Mouse (Mus musculus): ENCODE measurements around the gene Cmtm2a. TPM values are rescaled to one million over a fixed set of nuclear protein-coding genes. Genes with fewer than 3 reads are reported as not detected.

Gene Cmtm2a
- total and polyA plus RNA-seq, 3 experiments: 0.10 TPM; not detected in 2

GRCm38 (mm10) chr8:104339983-104340232 lies 46.9 kb upstream of the Cmtm2a start:
- peak in 1 of 2 experiments; percentile 23 for DNase-seq
- H3K4me1 ChIP-seq (ENCODE audit: control insufficient read depth, insufficient read depth, low read length): peaks cover 2% of the 10 kb centered on the region; the same call in 1 of the 2 replicates
- H3K36me3 ChIP-seq (ENCODE audit: control insufficient read depth, insufficient read depth, low read length): no peaks in the 10 kb centered on the region
- no peaks in the 10 kb centered on the region for H3K27me3 ChIP-seq (ENCODE audit: control insufficient read depth, insufficient read depth, low read length)
- WGBS: 5% methylated on average over 6 of the region's 6 CpGs
- H3K4me3 ChIP-seq: peak overlapping the region; percentile 77
- peak overlapping the region; percentile 76 for H3K9ac ChIP-seq (ENCODE audit: low read depth, low read length)
- no peak for TF ChIP-seq EP300 (IDR thresholded peaks at IDR 0.05; ENCODE audit: insufficient read depth, low read depth, low read length)
- no peak for TF ChIP-seq CTCF (IDR thresholded peaks at IDR 0.05)
- TF ChIP-seq POLR2A (IDR thresholded peaks at IDR 0.05; ENCODE audit: insufficient read depth, low read depth, low read length): no peak
- H3K79me2 ChIP-seq (replicated peaks; ENCODE audit: control insufficient read depth, insufficient read depth, low read length): no peaks in the 10 kb centered on the region
- H3K27ac ChIP-seq: peak overlapping the region; percentile 97
- intact Hi-C loops (cut with DNase I): loop anchor here (1.0 to 10.0 kb wide), 4 partner anchors 27 to 235 kb away; partner anchors contain the start of genes Car7, Cdh5 and Nae1

- no peaks in the 10 kb centered on the region for H3K79me2 ChIP-seq (replicated peaks; ENCODE audit: control insufficient read depth, insufficient read depth, low read length)
- H3K27me3 ChIP-seq (ENCODE audit: control insufficient read depth, insufficient read depth, low read length): no peaks in the 10 kb centered on the region
- peaks cover 2% of the 10 kb centered on the region; the same call in 1 of the 2 replicates for H3K4me1 ChIP-seq (ENCODE audit: control insufficient read depth, insufficient read depth, low read length)
- H3K4me3 ChIP-seq: peak within 1 kb of the TSS; percentile 77
- H3K27ac ChIP-seq: peak within 1 kb of the TSS; percentile 97
- peak; percentile 42; the same call in 1 of the 2 replicates for TF ChIP-seq POLR2A (IDR thresholded peaks at IDR 0.05; ENCODE audit: insufficient read depth, low read depth, low read length)
- no peak for TF ChIP-seq CTCF (IDR thresholded peaks at IDR 0.05)
- intact Hi-C loops (cut with DNase I): loop anchor here (10.0 kb wide), 1 partner anchor 235 kb away; the partner anchor contains the start of gene Cdh5
- H3K36me3 ChIP-seq (ENCODE audit: control insufficient read depth, insufficient read depth, low read length): no peaks in the 10 kb centered on the region
- 23% methylated on average over 17 of the region's 18 CpGs for WGBS
- peak; percentile 59 for DNase-seq
- peak within 1 kb of the TSS; percentile 76 for H3K9ac ChIP-seq (ENCODE audit: low read depth, low read length)
These were observed 46.4 kb upstream of the Cmtm2a start, which contains the start of gene Cmtm3 for GRCm38 (mm10) chr8:104339229-104339982. Gene Cmtm3 (plus strand): TSS chr8:104339410.

- Histone ChIP-seq H3K9ac (ENCODE audit: low read depth, low read length) (no peak overlapping the region), H3K36me3 (ENCODE audit: control insufficient read depth, insufficient read depth, low read length) (no peaks in the 10 kb centered on the region), H3K27ac (no peak overlapping the region), H3K4me3 (no peak overlapping the region), H3K4me1 (ENCODE audit: control insufficient read depth, insufficient read depth, low read length) (peaks cover 2% of the 10 kb centered on the region), H3K27me3 (ENCODE audit: control insufficient read depth, insufficient read depth, low read length) (no peaks in the 10 kb centered on the region), H3K79me2 (replicated peaks; ENCODE audit: control insufficient read depth, insufficient read depth, low read length) (no peaks in the 10 kb centered on the region)
- intact Hi-C loops (cut with DNase I): loop anchor here (10.0 kb wide), 1 partner anchor 233 kb away; the partner anchor contains the start of gene Cdh5
- 64% methylated on average over 3 of the region's 3 CpGs for WGBS
- DNase-seq: no peak
- TF ChIP-seq CTCF (IDR thresholded peaks at IDR 0.05) (peak; percentile 32), POLR2A (IDR thresholded peaks at IDR 0.05; ENCODE audit: insufficient read depth, low read depth, low read length) (no peak), EP300 (IDR thresholded peaks at IDR 0.05; ENCODE audit: insufficient read depth, low read depth, low read length) (no peak)
These were observed 44.9 kb upstream of the Cmtm2a start for GRCm38 (mm10) chr8:104337890-104338289.

- 88% methylated on average over 1 of the region's 1 CpGs for whole genome bisulfite sequencing
- Histone ChIP-seq H3K4me3 (no peak overlapping the region), H3K9ac (ENCODE audit: low read depth, low read length) (no peak overlapping the region), H3K36me3 (ENCODE audit: control insufficient read depth, insufficient read depth, low read length) (no peaks in the 10 kb centered on the region), H3K27ac (no peak overlapping the region), H3K27me3 (ENCODE audit: control insufficient read depth, insufficient read depth, low read length) (no peaks in the 10 kb centered on the region), H3K4me1 (ENCODE audit: control insufficient read depth, insufficient read depth, low read length) (peaks cover 2% of the 10 kb centered on the region), H3K79me2 (replicated peaks; ENCODE audit: control insufficient read depth, insufficient read depth, low read length) (no peaks in the 10 kb centered on the region)
- TF ChIP-seq POLR2A (IDR thresholded peaks at IDR 0.05; ENCODE audit: insufficient read depth, low read depth, low read length): no peak
- TF ChIP-seq EP300 (IDR thresholded peaks at IDR 0.05; ENCODE audit: insufficient read depth, low read depth, low read length): no peak
- no peak for TF ChIP-seq CTCF (IDR thresholded peaks at IDR 0.05)
- no peak for DNase-seq
- intact Hi-C loops (cut with DNase I): loop anchor here (10.0 kb wide), 1 partner anchor 232 kb away; the partner anchor contains the start of gene Cdh5
These were observed 43.8 kb upstream of the Cmtm2a start for GRCm38 (mm10) chr8:104336806-104337205.

- no peaks in the 10 kb centered on the region for H3K27me3 ChIP-seq (ENCODE audit: control insufficient read depth, insufficient read depth, low read length)
- no peaks in the 10 kb centered on the region; the same call in 1 of the 2 replicates for H3K4me1 ChIP-seq (ENCODE audit: control insufficient read depth, insufficient read depth, low read length)
- no peak overlapping the region for H3K9ac ChIP-seq (ENCODE audit: low read depth, low read length)
- no peaks in the 10 kb centered on the region for H3K79me2 ChIP-seq (replicated peaks; ENCODE audit: control insufficient read depth, insufficient read depth, low read length)
- H3K36me3 ChIP-seq (ENCODE audit: control insufficient read depth, insufficient read depth, low read length): no peaks in the 10 kb centered on the region
- intact Hi-C loops (cut with DNase I): loop anchor here (10.0 kb wide), 1 partner anchor 229 kb away; the partner anchor contains the start of gene Cdh5
- no peak for TF ChIP-seq CTCF (IDR thresholded peaks at IDR 0.05)
- TF ChIP-seq EP300 (IDR thresholded peaks at IDR 0.05; ENCODE audit: insufficient read depth, low read depth, low read length): no peak
- TF ChIP-seq POLR2A (IDR thresholded peaks at IDR 0.05; ENCODE audit: insufficient read depth, low read depth, low read length): no peak
- no peak for DNase-seq
- H3K4me3 ChIP-seq: no peak overlapping the region
- WGBS: 71% methylated on average over 1 of the region's 1 CpGs
- peak overlapping the region; percentile 41 for H3K27ac ChIP-seq
These were observed 41.2 kb upstream of the Cmtm2a start for GRCm38 (mm10) chr8:104334196-104334595.

- intact Hi-C loops (cut with DNase I): loop anchor here (10.0 kb wide), 1 partner anchor 229 kb away; the partner anchor contains the start of gene Cdh5
- WGBS: 43% methylated on average over 5 of the region's 5 CpGs
These were observed 40.8 kb upstream of the Cmtm2a start for GRCm38 (mm10) chr8:104333786-104334185.

More at GRCm38 (mm10) chr8:104333786-104334185, 40.8 kb upstream of the Cmtm2a start:
- no peaks in the 10 kb centered on the region for H3K79me2 ChIP-seq (replicated peaks; ENCODE audit: control insufficient read depth, insufficient read depth, low read length)
- peak in 1 of 2 experiments; percentile 21 for DNase-seq
- H3K27ac ChIP-seq: peak overlapping the region; percentile 41
- H3K36me3 ChIP-seq (ENCODE audit: control insufficient read depth, insufficient read depth, low read length): no peaks in the 10 kb centered on the region
- H3K9ac ChIP-seq (ENCODE audit: low read depth, low read length): no peak overlapping the region
- TF ChIP-seq EP300 (IDR thresholded peaks at IDR 0.05; ENCODE audit: insufficient read depth, low read depth, low read length) (no peak), POLR2A (IDR thresholded peaks at IDR 0.05; ENCODE audit: insufficient read depth, low read depth, low read length) (no peak), CTCF (IDR thresholded peaks at IDR 0.05) (no peak)
- H3K4me1 ChIP-seq (ENCODE audit: control insufficient read depth, insufficient read depth, low read length): no peaks in the 10 kb centered on the region; the same call in 1 of the 2 replicates
- no peak overlapping the region for H3K4me3 ChIP-seq
- no peaks in the 10 kb centered on the region for H3K27me3 ChIP-seq (ENCODE audit: control insufficient read depth, insufficient read depth, low read length)
